Mouse (Mus musculus): ENCODE measurements around the gene Ppp2r5e.

DNA sequence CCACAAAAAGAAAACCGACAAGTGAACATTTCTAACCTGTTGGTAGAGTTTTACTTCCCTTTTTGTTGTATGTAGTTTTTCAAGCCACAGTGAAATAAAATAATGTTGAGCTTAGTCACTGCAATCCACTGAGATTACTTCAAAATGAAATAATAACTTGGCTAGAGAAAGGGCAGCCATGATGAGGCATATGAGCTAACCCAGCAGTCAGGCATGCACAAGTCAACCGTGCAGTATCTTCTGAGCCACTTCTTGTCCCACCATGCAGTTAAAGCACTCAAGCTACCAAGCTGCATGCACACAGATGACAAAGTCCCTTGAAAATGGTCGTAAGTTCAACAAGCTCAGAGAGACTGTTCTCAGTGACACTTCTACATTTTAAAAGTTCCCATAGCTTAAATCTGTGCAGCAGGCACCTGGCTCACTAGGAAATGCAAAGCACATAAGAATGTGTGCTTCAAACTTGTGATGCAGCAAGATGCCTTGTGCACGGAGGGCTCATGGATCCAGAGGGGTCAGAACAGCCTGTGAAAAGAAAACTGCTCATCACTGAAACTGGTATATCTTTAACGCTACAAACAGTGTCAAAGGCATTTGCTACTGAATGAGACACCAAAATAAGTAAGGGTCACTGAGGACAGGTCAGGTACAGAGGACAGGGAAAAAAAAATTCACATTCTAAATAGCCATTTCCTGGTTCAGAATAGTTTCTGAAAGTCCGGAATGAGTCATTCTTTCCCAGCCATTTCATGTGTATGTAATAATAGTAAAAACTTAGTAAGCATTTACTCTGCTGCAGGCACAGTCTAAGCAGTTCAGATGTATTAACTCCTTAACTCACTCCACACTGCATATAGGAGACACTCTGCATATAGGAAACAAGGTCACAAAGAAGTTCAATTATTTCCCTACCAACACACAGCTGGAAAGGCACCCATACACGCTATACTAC is 66.9 kb downstream of the Ppp2r5e start:
- TF ChIP-seq POLR2A (IDR thresholded peaks at IDR 0.05; ENCODE audit: borderline replicate concordance, low read depth, low read length): no peak
- no peak for TF ChIP-seq CTCF (IDR thresholded peaks at IDR 0.05; ENCODE audit: low read depth, low read length)
